Mouse (Mus musculus) cerebellum, adult 2 months (tissue): ENCODE data around the gene Rgs19. TPM values are rescaled to one million over a fixed set of nuclear protein-coding genes. Genes with fewer than 3 reads are reported as not detected.

ENCODE experiments used
- DNase-seq, 2 experiments: peaks; one replicate each; pipeline ENCODE4 v3.0.0; 2021
- H3K27ac ChIP-seq: fragments of 200-500 bp; 2 replicates; pipeline ENCODE4 v1.5.1; 2012; ENCODE audit warnings: low read length, control low read depth, inconsistent platforms; ENCODE audit not compliant: insufficient read depth
- H3K27me3 ChIP-seq: fragments of 200-500 bp; 2 replicates; pipeline ENCODE4 v1.6.1; 2012; ENCODE audit warnings: inconsistent platforms, mild to moderate bottlenecking, low read length, moderate library complexity; ENCODE audit not compliant: control insufficient read depth, insufficient read depth
- H3K4me1 ChIP-seq: fragments of 200-500 bp; 2 replicates; pipeline ENCODE4 v1.6.1; 2011; ENCODE audit warnings: low read length; ENCODE audit not compliant: control insufficient read depth, insufficient read depth
- H3K4me3 ChIP-seq: fragments of 200-500 bp; replicated peaks from 2 replicates; pipeline ENCODE3; 2011; ENCODE audit warnings: mild to moderate bottlenecking, low read depth, low read length, control low read depth; ENCODE audit not compliant: insufficient read depth
- CTCF ChIP-seq: fragments of 200-500 bp; IDR thresholded peaks from 2 replicates; pipeline ENCODE4 v1.5.1; 2011; ENCODE audit warnings: low read depth, mild to moderate bottlenecking, control low read depth, low read length, moderate library complexity, borderline replicate concordance; ENCODE audit not compliant: insufficient read depth
- POLR2A ChIP-seq: fragments of 200-500 bp; IDR thresholded peaks from 2 replicates; pipeline ENCODE4 v1.6.1; 2011; ENCODE audit warnings: low read length, control low read depth, borderline replicate concordance; ENCODE audit not compliant: insufficient read depth
- WGBS: fragments of 180-500 bp; shearing (Covaris S2); methylation state at CpG from one replicate; pipeline ENCODE4 v1.1.7; 2018; 5-methylcytosine and 5-hydroxymethylcytosine counted together
- polyA plus RNA-seq: library from polyadenylated mRNA; depleted of rRNA; stranded (reverse); fragments of >200 nt; gene quantifications from 2 replicates; pipeline ENCODE4 v1.2.3, GENCODE M21; 2012

The Rgs19 gene
- polyA plus RNA-seq, 1 experiment: 30.6 TPM

DNA sequence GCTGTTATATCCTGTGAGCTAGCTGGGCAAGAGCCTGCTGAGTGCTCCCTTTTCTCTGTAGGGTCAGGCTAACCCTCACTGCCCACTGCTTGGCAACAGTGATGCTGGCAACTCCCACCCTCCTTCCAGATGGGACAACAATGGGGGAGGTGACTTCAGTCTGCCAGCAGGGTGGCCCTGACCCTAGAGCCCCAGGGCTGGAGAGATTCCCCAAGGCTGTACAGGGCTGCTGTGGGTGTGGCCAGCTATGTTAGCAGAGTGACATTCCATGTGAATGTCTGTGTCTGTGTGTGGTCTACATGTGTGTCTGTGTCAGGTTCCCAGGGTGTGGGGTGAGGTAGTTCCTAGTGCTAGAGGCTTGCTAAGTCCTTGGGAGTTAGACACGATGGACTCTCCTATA is 20.3 kb downstream of the Rgs19 start:
- H3K4me3 ChIP-seq: no peak overlapping the region
- H3K4me1 ChIP-seq: 0 out of 2 replicates have a peak, but pooled peaks cover 7% of the 10 kb centered on the region
- no peak for TF ChIP-seq POLR2A
- no peak for TF ChIP-seq CTCF
- WGBS: 29% methylated on average over 1 of the region's 1 CpGs
- DNase-seq: no peak
- H3K27me3 ChIP-seq: peaks cover 2% of the 10 kb centered on the region; the same call in 1 of the 2 replicates
- no peak overlapping the region for H3K27ac ChIP-seq

DNA sequence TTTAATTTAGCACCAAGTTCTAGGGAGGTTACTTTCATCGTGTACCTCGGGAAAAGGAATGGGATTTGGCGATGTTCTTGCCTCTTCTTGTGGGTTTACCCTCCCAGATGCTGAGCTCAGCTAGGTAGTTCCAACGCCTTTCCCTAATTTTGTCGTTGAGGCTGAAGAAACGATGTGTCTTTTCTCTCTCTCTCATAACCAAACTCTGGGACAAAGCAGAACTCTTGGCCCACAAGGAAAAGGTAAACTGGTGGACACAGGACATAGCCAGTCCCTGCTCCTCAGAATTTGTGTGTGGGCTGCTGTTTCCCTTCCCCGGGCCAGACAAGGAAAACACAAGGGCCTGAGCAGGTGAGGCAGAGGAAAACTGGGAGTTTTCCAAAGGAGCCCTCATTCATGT is 21.8 kb downstream of the Rgs19 start:
- TF ChIP-seq CTCF (no peak), POLR2A (no peak)
- Histone ChIP-seq H3K27ac (no peak overlapping the region), H3K4me3 (no peak overlapping the region), H3K27me3 (peaks cover 2% of the 10 kb centered on the region; the same call in 1 of the 2 replicates), H3K4me1 (0 out of 2 replicates have a peak, but pooled peaks cover 7% of the 10 kb centered on the region)
- 54% methylated on average over 7 of the region's 7 CpGs for WGBS
- DNase-seq: no peak

DNA sequence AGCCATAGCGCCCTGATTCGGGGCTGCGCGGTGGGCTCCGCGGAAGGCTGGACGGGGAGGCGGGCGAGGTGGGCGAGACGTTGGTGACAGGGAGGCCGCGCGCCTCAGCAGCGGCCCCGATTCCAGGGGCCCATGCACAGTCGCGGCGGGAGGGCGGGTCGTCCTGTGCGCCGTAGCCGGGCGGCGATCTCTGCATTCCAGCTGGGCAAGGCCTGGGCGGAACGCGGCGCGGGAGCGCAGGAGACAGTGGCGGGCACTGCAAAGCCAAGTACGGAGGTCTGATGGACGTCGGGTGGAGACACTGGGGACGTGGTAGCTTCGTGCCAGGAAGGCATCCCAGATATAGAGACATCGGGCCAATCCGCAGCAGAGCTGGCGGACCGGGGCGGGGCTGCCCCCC is 22.5 kb downstream of the Rgs19 start, which contains the start of gene Sox18:
TSS of gene Sox18 (minus strand) at position 315 of the 400 bp plus-strand sequence.
- 0 out of 2 replicates have a peak, but pooled peaks cover 7% of the 10 kb centered on the region for H3K4me1 ChIP-seq
- H3K27me3 ChIP-seq: peaks cover 2% of the 10 kb centered on the region; the same call in 1 of the 2 replicates
- H3K4me3 ChIP-seq: no peak within 1 kb of the TSS
- under 1% methylated on average over 43 of the region's 43 CpGs for WGBS
- no peak for DNase-seq
- H3K27ac ChIP-seq: no peak within 1 kb of the TSS
- TF ChIP-seq CTCF (no peak), POLR2A (no peak)

DNA sequence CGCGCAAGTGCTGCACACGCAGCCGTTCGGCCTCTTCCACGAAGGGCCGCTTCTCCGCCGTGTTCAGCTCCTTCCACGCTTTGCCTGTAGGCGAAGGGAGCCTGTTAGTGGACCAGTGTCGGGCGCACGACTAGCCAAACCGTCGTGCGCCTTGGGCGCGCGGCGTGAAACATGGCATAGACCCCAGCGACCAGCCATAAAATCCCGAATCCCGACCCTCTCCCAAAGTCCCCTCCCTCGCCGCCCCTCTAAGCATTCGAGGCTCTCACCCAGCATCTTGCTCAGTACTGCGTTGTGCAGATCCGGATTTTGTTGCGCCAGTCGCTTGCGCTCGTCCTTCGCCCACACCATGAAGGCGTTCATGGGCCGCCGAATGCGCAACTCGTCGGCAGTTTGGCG is 22.9 kb downstream of the Rgs19 start:
- TF ChIP-seq POLR2A: no peak
- TF ChIP-seq CTCF: no peak
- no peak overlapping the region for H3K4me3 ChIP-seq
- H3K27ac ChIP-seq: no peak overlapping the region
- no peak for DNase-seq
- under 1% methylated on average over 41 of the region's 41 CpGs for WGBS
- peaks cover 2% of the 10 kb centered on the region; the same call in 1 of the 2 replicates for H3K27me3 ChIP-seq
- 0 out of 2 replicates have a peak, but pooled peaks cover 7% of the 10 kb centered on the region for H3K4me1 ChIP-seq

DNA sequence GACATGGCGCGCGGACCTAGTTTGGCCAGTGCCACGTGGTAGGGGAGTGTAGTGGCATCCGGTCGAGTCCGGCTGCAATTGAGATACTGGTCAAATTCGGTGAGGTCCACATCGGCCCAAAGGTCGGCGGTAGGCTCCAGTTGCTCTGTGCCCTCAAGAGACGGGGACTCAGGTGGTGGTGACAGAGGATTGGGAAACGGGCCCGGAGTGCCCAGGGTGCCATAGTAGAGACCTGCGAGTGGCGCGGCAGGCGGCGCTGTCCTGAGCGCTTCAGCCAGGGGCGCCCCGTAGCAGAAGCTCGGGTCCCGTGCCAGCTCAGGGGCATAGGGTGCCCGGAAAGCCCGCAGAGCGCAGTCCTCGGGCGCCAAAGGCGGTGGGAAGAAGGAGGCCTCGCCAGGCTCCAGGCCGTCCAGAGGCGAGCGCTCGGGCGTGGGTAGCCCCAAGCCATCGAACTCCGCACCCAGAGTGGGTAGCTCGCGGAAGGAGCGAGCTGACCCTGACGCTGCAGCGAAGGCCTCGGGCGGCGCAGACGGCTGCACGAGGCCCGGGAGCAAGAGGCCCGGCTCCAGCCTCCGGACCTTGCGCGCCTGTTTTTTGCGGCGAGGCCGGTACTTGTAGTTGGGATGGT is 23.4 kb downstream of the Rgs19 start:
- TF ChIP-seq CTCF: no peak
- TF ChIP-seq POLR2A: no peak
- no peak for DNase-seq
- H3K4me1 ChIP-seq: 0 out of 2 replicates have a peak, but pooled peaks cover 3% of the 10 kb centered on the region
- peaks cover 2% of the 10 kb centered on the region; the same call in 1 of the 2 replicates for H3K27me3 ChIP-seq
- no peak overlapping the region for H3K27ac ChIP-seq
- no peak overlapping the region for H3K4me3 ChIP-seq
- 4% methylated on average over 55 of the region's 56 CpGs for WGBS

DNA sequence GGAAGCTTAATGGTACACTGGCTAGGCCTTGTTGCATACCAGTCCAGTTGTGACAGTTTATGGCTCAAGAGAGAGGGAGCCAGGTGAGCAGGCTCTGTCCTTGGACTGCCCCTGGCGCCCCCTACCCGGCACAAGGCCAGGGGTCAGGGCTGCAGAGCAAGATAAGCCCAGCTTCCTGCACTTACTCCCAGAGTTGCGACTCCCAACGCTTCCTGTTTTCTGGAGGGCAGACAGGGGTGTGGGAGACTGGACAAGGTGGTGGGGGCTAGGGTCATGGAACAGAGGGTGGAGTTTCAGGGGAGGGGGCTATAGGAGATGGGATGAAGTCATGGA is 30.5 kb downstream of the Rgs19 start:
- H3K4me1 ChIP-seq: peaks cover 8% of the 10 kb centered on the region; the same call in 1 of the 2 replicates
- TF ChIP-seq CTCF: no peak
- TF ChIP-seq POLR2A: no peak
- H3K27me3 ChIP-seq: no peaks in the 10 kb centered on the region
- DNase-seq: no peak
- H3K27ac ChIP-seq: no peak overlapping the region
- no peak overlapping the region for H3K4me3 ChIP-seq
- 37% methylated on average over 4 of the region's 4 CpGs for WGBS

DNA sequence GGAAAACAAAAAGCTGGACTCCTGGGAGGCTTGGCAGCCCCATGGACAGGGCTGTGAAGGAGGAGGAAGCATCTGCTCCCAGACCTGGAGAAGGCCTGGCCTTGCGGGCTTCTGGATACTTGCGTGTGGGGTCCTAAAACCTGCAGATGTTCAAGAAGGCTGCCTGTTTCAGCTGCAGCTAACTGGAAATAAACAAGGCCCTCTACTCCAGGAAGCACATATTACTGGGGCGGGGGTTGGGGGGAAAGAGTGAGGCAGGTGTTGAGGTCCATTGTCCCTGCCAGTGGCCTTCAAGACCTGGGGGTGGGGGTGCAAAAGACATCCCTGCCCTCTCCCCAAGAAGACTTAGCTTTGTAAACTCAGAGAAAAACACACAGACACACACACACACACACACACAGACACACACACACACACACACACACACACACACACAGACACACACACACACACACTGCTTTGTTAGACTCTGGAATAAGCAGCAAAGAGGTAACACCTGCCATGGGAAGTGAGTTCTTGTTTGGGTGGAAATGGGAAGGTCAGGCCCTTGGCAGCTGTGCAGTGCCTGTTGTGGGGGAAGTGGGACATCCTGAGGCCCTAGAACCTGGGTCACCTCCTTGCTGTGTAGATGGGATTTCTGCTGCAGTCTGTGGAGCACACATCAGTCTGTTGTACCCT is 31.0 kb downstream of the Rgs19 start:
- no peak for DNase-seq
- Histone ChIP-seq H3K4me1 (peaks cover 8% of the 10 kb centered on the region; the same call in 1 of the 2 replicates), H3K4me3 (no peak overlapping the region), H3K27ac (no peak overlapping the region), H3K27me3 (no peaks in the 10 kb centered on the region)
- 79% methylated on average over 3 of the region's 3 CpGs for WGBS
- no peak for TF ChIP-seq CTCF
- TF ChIP-seq POLR2A: no peak
